Mouse (Mus musculus): ENCODE measurements around the gene Bhlhe23.

Bhlhe23 gene

DNA sequence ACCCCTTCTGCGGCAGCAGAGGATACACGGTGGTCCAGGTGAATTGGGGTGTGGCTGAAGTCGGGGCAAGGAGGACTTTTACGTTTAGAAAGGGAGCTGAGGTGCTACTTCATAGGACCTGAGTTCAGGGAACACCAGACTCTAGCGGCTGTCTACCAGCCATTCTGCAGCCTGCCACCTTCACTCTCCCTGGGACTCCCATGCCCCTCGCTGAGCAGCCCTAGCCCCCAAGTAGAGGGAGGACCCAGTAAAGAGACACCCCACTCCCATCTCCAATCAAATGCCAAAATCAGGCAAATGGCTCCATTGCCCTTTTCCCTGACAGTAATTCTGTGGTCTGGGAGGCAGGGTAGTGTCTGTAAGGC, 51.3 kb downstream of the Bhlhe23 start:
- DNase-seq (ENCODE audit: low read depth, low spot score), result no peak

DNA sequence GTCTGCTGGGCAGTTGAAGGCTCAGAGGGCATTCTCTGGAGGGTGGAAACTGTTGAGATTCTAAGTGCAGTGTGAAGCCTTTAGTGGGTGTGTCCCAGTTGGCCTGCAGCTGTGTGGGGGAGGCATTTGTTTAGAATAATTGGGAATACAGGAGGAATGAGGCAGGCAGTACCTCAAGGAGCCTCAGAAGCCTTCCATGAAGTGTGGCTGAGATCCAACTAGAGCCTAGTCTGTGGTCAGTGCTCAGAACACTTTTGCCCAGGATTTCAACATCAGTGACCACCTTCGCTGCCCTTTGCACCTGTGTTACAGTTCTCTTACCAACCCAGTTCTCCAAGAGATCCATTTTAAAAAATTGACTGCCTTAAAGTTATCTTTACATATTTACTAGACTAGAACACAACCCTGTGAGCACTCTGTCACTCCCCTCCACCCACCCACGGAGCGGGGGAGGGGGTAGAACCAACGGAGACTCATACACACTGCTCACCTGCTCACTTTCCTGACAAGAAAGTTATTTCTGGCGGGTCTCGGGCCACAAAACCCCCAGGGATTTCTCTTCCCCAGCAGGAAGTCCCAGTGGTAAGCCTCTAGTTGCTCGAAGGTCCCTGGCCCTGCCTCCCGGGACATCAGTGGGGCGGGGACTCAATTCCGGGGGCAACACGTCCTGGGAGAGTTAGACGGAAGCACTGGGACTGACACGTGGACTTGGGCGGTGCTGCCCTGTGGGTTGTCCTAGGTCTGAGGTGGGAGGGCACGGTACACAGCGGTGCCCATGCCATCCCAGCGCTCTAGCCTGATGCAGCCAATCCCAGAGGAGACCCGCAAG, 51.9 kb downstream of the Bhlhe23 start, which contains the start of gene Slc17a9:
Slc17a9 (plus strand) TSS at position 679 of the 829 bp plus-strand sequence.
- DNase-seq (ENCODE audit: low read depth, low spot score), result peak; percentile 69

Measured in CD4-positive, CD25-positive, alpha-beta regulatory T cell, adult 2 months (primary cell).